Mouse (Mus musculus): ENCODE measurements around the gene Gal. TPM values are rescaled to one million over a fixed set of nuclear protein-coding genes. Genes with fewer than 3 reads are reported as not detected.

The Gal gene
- total RNA-seq, 2 experiments from 2014 or later, result 1.3 to 2.0 TPM

DNA sequence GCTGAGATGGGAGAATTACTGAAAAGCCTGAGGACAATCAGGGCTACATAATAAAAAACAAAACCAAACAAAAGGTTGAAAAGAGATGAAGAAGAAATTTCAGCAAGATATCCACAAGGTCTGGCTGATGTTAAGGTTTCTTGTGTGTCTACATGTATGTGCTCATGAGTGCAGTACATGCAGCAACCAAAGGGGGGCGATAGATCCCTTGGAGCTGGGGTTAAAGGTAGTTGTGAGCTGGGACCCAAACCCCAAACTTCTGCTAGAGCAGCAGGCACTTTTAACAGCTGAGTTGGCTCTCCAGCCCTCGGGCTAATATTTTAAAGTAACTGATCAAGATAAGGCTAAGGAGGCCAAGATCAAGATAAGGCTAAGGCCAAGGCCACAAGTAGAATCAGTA is 40.3 kb downstream of the Gal start:
- DNase-seq (ENCODE audit: extremely low spot score in 1 of 2, low spot score in 2 of 2), result no peak
- intact Hi-C loops (cut with DNase I), result no loop called here

DNA sequence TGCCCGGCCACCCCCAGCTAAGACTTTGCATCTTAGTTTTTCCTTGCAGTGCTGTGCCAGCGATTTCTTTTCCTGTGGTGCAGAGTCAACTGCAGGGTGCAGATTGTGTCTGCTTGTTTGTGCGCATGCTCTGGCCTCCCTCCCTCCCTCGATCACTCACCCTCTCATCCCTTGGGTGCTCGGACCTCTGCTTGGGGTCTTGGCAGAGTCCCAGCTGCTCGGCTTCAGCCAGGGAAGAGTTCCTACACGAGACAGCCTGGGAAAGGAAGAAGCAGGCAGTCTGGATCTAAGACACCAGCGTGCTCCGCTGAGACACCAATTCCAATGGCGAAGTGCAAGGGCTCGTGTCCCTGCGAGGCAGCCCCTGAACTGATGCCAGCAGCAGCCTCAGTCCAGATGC is 41.0 kb downstream of the Gal start:
- DNase-seq (ENCODE audit: extremely low spot score in 1 of 2, low spot score in 2 of 2), result peak in 1 of 2 experiments; percentile 72
- intact Hi-C loops (cut with DNase I), result no loop called here

DNA sequence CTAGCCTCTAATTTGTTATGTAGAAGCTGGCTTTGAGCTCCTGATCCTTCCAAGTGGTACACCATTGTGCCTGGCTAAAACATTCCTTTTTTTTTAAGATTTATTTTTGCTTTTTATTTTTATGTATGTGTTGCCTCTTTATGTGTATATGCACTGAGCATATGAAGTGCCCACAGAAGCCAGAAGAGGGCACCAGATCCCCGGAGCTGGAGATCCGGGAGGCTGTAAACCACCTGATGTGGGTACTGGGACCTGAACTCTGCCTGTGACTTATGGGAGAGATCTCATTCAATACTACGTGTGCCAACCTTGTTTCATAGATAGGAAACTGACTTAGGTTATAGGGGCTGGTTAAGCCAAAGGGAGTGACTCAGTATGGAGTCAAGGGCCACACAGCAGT is 46.1 kb downstream of the Gal start:
- intact Hi-C loops (cut with DNase I), result no loop called here
- DNase-seq (ENCODE audit: extremely low spot score in 1 of 2, low spot score in 2 of 2), result no peak

DNA sequence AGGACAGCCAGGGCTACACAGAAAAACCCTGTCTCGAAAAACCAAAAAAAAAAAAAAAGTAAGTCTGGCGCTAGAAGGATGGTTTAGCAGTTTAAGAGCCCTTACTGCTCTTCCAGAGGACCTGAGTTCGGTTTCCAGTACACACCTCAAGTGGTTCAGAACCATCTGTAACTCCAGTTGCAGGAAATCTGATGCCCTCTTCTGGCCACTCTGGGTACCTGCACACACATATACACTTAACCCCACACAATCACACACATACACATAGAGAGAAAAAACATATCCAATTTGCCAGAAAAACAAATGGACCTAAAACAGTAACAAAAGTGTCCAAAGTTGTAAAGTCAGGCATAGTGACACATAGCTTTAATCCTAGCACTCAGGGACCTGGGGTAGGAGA is 49.3 kb downstream of the Gal start:
- intact Hi-C loops (cut with DNase I), result no loop called here
- DNase-seq (ENCODE audit: extremely low spot score in 1 of 2, low spot score in 2 of 2), result no peak

DNA sequence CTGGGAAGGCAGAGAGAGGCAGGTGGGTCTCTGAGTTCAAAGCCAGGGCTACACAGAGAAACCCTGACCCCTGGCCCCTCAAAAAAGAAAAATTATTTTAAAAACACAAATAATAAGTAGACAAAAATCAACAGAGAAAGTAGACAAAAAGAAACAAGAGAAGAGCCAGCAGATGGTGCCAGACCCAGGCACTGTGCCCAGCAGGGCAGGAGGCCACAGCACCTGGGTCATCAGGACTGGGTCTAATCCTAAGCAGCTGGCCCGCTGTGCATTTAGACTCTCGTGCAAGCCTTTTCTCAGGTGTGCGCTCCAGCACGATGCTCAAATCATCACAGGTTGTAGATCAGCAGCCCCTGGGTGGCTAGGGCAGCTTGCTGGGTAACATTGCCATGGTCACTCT is 50.8 kb downstream of the Gal start:
- intact Hi-C loops (cut with DNase I), result no loop called here
- no peak for DNase-seq (ENCODE audit: extremely low spot score in 1 of 2, low spot score in 2 of 2)

Other genes with a start within 250 kb of the Gal start
- gene Mrpl21, start 131.6 kb downstream of the Gal start, total RNA-seq (2021), result 10 to 100 TPM; 52.4 to 60.4 TPM
- gene Ighmbp2, start 131.5 kb downstream of the Gal start, total RNA-seq (2021), result 10 to 100 TPM; 11.2 to 12.2 TPM
- 10 to 100 TPM; 31.3 to 32.5 TPM for gene Cpt1a, start 92.2 kb downstream of the Gal start, total RNA-seq (2021)
- under 1 TPM; 0.30 to 0.41 TPM for gene Tesmin, start 25.7 kb downstream of the Gal start, total RNA-seq (2021)
- 10 to 100 TPM; 79.8 to 83.9 TPM for gene Ppp6r3, start 161.2 kb upstream of the Gal start, total RNA-seq (2021)

All from left cerebral cortex, postnatal 10 days (tissue).